Mouse (Mus musculus) cortical plate, adult 2 months (tissue): ENCODE data around the gene Atf3.

Experiments used
- CTCF ChIP-seq: fragments of 200-500 bp; IDR thresholded peaks from 2 replicates; pipeline ENCODE4 v1.5.1; 2011; ENCODE audit warnings: mild to moderate bottlenecking, control low read depth, low read length; ENCODE audit not compliant: insufficient read depth; ENCODE audit errors: extremely low read depth
- POLR2A ChIP-seq: fragments of 200-500 bp; IDR thresholded peaks from 2 replicates; pipeline ENCODE4 v1.6.1; 2011; ENCODE audit warnings: mild to moderate bottlenecking, low read length, control low read depth; ENCODE audit not compliant: insufficient read depth; ENCODE audit errors: extremely low read depth

GRCm38 (mm10) chr1:191200816-191201602 lies 16.8 kb downstream of the Atf3 start:
- TF ChIP-seq CTCF: no peak
- no peak for TF ChIP-seq POLR2A
